Mouse (Mus musculus) A20 (cell line): ENCODE results near the gene Klk1b8.
"Not testable (repeated sequence)": the region's sequence is repeated elsewhere in the genome, so short reads cannot be mapped to it uniquely, and the experiment has no call there.

ENCODE experiments used
- DNase-seq: peaks from one replicate; pipeline ENCODE4 v3.0.0-alpha.2; 2011; ENCODE audit warnings: low read depth, low spot score

Klk1b8 gene

DNA sequence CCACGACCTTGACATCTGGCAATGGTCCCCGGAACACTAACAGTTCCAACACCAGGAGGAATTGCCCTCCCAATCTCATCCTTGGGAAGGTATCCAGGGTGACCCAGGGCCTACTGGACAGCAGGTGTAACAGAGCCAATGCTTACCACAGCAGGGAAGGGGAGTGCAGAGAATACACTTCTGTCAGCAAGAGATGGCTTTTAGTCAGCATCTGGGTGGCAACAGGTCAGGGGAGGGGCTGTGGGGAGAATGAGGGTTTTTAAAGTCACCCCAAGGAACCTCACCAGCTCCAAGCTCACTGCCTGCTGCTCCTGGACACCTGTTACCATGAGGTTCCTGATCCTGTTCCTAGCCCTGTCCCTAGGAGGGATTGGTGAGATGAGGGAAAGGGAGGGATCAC is at the start of gene Klk1b8:
Gene Klk1b8, plus strand, starts transcription at position 301 of the 400 bp plus-strand sequence.
- DNase-seq, result no peak

DNA sequence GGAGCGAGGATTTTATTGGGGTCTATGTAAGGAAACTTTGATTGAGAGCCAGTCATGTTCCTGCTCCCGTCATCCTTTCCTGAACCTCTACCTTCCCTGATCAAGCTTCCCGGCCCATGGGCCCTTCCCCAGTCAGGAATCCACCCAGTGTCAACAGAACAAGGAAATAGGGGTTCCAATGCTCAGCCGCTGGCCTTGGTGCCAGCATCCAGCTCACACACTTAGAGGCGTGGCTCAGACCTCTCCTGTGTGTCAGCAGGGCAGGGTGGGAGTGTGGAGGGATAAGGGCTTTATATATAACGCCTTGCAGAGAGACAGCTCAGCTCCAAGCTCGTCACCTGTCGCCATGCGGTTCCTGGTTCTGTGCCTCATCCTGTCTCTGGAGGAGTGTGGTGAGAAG is 35.6 kb upstream of the Klk1b8 start:
- DNase-seq, result no peak

DNA sequence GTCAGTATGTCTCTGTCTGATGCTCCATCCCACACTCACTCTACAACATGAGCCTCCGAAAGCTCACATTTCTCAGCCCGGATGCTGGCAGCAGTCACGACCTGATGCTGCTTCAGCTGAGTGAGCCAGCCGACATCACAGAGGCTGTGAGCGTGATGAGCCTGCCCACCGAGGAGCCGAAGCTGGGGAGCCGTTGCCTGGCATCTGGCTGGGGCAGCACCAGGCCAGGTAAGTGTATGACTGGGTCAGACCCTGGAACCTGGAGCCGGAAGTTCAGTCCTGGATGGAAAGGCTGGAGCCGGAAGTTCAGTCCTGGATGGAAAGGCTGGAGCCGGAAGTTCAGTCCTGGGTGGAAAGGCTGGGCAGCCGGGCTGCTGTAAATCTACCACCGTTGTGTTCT is 32.0 kb upstream of the Klk1b8 start:
- DNase-seq, result no peak

DNA sequence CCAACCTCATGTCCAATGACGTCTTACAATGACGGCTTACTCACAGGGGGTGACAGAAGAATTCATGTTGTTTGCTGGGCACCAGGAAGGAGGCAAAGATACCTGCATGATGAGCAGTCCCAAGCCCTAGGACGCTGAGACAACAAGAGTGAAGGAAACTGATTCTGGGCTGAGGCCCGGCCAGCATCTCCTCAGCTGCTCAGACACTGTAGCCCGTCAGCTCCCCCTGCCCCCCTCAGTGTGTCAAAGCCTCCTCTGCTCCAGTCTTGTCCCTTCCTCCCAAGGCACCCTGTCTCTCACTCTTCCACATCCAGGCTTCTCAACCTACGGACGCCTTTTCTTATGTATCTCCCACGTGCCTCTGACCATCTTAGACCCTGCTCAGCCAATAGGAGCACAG is 31.6 kb upstream of the Klk1b8 start:
- DNase-seq, result no peak

DNA sequence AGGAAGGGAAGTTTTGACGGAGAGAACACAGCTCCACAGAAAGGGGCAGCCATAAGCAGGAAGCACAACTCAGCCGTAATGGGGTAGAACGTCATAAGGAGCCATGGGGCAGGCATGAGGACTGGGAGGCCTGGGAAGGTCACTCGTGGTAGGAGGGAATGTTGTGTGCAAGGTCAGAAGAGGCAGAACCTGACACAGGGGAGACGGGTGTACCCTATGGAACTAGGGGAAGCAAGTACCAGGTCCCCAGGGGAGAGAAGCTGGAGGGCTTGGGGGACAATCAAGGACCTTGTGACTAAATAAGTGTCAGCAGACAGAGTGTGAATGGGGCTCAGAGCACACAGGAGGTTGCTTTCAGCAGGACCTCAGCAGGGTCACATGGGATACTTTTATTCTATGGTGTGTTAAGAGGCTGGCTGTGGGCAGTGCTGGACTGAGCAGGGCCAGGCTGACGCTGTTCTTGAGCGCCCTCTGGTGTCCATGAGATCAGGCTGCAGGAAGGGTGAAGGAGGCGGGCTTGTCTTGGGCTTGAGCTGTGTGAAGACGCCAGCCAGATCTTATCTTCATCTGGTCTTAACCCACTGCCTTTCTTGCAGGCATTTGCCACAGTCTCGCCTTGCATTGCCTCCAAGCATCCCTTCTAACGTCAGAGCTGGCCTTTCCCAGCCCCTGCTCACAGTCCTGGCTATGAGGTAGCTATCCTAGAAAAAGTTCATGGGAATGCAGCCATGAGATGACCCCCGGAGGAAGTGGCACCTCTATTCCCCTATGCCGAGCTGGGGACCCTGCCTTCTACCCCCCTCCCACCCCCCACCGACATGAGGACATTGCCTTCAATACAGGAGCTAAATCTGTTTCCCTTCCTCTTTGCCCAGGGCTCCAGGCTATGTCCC is 30.7 kb upstream of the Klk1b8 start:
- peak; percentile 84 for DNase-seq

DNA sequence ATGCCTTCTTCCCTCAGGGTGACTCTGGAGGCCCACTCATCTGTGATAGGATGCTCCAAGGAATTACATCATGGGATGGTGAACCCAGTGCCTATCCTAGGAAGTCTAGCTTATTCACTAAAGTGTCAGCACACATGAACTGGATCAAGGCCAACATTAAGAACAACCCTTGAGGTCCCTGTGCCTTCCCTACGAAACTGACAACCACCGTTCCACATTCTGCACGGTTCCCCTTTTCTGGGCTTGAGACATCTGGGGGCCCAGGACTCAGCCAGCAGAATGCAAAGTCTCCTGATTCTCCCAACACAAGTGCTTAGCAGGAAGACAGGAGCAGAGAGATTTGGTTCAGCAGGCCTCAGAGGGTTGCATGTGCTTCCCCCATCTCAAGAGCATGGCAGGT is 29.9 kb upstream of the Klk1b8 start:
- peak; percentile 46 for DNase-seq

DNA sequence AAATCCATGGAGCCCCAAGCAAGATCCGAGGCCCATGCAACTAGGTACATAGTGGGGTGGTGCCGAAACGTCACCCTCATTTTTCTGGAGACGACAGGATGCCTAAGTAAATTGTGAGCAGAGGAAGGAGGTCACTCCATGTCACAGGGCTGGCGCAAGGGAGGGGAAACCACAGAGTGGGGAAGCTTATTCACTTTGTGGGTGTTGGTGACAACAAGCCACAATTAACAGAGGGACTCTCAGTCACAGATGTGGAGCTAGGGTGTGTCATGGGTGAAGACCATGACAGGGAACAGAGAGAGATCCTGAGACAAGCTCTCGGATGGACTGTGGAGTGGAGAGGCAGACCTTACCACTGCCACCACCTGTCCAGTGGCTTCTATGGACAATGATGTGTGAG is 29.4 kb upstream of the Klk1b8 start:
- no peak for DNase-seq

DNA sequence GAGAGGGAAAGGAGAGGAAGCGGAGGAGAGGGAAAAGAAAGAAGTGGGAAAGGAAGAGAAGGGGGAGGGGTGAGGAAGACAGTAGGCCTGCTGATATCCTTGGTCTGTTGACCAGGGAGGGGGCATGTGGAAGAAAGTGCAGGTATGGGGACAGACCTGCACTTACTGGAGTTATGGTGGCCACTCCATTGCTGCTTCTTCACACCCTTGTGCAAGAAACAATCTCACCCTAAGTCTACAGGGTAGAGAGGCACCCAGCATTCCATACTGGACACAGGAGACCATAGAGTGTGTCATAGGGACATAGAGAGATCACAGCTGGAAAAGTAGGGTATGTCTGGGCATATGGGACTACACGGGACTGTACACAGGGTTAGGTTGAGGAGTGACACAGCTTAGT is 28.5 kb upstream of the Klk1b8 start:
- no peak for DNase-seq

DNA sequence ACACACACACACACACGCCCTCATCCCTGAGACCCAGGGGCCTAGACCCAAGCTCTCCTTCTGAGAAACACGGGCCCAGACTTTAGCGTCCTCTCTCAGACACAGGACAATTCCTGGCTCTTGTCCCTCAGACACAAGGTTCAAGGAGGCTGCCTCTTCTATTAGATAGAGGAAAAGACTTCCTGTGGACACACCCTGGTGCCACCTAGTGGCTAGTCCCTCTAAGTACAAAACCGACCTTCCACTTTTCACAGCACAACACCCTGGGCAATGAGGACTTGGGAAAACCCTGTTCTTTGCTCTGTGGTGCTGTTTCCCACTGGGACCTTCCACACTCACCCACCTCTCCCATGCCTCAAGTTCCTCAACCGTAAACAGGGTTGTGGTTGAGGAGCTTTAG is 24.5 kb upstream of the Klk1b8 start:
- DNase-seq, result peak; percentile 57

DNA sequence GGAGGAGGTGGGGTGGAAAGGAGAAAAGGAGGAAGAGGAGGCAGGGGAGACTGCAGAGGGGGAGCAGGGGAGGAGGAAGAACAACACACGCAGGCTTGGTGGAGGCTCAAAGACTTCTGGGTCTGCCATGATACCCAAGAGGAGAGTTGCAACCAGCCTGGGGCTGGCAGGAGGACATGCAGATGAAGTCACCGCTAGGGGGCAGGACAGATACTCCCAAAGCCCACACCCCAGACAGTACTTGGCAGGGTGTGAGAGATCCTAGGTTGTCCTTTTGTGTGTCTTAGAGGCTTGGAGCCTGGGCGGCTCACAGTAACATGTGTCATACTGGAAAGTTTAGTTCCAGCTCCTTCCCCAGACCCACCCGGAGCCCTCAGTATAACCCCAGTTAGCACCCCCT is 21.9 kb upstream of the Klk1b8 start:
- DNase-seq, result peak; percentile 71

DNA sequence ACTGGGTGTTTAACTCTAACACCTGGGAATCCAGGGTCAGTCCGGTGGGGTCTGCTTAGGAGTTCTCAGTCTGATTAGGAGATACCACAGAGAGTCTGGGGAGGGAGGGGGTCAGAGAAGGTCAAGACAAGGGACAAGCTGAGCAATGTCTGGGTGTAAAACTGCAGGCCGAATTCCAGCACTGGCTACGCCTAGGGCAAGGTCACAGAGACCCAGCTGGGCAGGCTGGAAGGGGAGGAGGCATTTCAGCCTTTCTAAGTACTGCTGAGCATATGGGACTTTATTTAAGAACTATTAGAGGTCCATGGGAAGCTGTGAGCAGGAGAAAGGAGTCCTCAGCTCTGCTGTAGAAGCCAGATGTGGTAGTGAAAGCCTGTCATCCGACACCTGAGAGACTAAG is 18.1 kb upstream of the Klk1b8 start:
- DNase-seq, result no peak

DNA sequence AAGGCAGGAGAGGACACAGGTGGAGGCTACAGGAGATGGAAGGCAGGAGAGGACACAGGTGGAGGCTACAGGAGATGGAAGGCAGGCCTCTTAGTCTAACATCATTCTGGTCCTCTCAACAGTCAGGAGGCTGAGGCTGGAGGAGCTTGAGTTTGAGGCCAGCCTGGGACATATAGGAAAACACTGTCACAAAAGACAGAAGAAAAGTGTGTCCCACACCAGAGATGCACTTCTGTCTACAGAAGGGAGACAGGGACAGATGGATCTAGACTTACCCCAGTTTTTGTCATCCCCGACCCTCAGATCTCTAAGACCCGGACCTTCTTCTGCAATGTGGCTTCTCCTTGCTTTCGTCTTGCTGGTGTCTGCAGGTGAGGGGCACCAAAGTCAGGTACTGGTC is 17.0 kb upstream of the Klk1b8 start, which contains the start of gene Klk15:
Gene Klk15, plus strand, starts transcription at position 301 of the 400 bp plus-strand sequence.
- DNase-seq, result no peak

DNA sequence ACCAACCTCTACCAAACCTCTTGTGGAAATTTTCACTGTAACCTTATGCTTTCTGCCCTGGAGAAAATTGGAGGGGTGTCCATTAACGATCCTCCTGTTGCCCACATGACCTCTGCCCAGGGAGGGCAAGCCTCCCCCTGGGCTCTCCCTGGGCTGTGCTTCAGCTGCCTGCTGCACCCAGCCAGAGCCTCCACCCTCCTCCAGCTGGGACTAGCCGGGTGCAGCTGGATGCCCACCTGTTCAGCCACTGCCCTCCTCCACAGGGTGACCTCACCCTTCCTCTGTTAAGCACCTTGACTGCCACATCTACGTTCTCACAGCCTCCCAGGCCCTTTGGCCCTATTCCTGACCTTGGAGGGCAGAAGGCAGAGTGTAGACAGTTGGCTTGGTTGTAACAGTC is 15.7 kb upstream of the Klk1b8 start:
- no peak for DNase-seq

DNA sequence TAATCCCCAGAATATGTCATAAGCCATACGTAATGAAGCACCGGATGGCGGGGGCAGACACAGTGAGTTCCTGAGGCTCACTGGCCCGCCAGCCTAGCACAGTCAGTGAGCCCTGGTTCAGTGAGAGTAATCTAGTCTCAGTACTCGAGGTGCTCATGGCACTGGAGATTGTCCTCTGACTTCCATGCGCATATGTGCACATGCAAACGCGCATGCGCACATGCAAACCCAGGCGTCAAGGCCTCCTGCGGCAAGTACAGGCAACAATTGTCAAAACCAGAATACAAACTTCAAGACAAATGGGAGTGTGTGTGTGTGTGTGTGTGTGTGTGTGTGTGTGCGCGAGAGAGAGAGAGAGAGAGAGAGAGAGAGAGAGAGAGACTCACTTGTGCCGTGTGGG is 13.9 kb upstream of the Klk1b8 start:
- DNase-seq, result no peak

DNA sequence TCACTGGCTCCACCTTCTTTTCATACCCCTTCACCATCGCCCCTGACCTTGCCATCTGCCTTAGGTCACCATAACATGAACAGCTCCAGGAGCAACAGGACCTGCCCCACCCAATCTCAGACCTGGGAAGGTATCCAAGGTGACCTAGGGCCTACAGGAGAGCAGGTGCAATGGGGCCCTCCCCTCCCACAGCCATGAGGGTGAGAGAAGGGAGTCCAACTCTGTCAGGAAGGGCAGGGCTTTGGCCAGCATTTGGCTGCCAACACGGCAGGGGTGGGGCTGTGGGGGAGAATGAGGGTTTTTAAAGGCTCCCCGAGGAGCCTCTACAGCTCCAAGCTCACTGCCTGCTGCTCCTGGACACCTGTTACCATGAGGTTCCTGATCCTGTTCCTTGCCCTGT is 8.2 kb upstream of the Klk1b8 start:
- DNase-seq, result not testable (repeated sequence)

DNA sequence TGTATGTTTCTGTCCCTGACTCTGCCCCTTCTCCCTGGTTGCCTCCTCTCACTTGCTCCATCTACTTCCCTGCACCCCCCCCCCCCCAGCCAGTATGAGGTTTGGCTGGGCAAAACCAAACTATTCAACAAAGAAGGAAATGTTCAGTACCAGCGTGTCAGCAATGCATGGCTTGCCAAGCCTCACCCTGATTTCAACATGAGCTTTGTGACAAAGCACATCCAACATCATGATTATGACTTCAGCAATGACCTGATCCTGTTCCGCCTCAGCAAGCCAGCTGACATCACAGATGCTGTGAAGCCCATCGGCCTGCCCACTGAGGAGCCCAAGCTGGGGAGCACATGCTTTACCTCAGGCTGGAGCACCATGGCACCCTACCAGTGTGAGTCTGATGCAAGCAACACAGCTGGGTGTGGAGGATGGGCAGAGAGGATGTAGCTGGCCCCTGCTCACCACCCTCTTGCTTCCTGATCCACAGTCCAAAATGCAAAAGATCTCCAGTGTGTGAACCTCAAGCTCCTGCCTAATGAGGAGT is 5.7 kb upstream of the Klk1b8 start:
- no peak for DNase-seq

DNA sequence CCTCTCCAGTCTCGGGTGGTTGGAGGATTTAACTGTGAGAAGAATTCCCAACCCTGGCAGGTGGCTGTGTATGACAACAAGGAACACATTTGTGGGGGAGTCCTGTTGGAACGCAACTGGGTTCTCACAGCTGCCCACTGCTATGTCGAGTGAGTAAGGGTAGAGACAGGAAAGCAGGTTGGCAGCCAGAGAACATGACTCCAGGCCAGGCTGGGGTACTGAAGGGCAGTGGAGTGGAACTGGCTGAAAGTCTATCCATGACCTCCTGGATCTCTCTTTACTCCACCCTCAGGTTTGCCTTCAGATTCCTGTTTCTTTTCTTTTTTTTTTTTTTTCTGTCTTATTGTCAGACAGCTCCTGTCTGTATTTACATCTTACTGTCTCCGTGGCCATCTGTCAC is 2.2 kb downstream of the Klk1b8 start:
- DNase-seq, result no peak

DNA sequence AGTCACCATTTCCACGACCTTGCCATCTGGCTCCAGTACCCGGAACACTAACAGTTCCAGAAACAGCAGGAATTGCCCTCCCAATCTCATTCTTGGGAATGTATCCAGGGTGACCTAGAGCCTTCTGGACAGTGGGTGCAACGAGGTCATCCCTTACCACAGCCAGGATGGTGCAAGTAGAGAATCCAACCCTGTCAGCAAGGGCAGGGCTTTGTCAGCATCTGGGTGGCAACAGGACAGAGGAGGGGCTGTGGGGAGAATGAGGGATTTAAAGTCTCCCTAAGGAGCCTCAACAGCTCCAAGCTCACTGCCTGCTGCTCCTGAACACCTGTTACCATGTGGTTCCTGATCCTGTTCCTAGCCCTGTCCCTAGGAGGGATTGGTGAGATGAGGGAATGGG is 16.0 kb downstream of the Klk1b8 start, which contains the start of gene Klk1b1:
Gene Klk1b1, plus strand, starts transcription at position 301 of the 400 bp plus-strand sequence.
- no peak for DNase-seq

DNA sequence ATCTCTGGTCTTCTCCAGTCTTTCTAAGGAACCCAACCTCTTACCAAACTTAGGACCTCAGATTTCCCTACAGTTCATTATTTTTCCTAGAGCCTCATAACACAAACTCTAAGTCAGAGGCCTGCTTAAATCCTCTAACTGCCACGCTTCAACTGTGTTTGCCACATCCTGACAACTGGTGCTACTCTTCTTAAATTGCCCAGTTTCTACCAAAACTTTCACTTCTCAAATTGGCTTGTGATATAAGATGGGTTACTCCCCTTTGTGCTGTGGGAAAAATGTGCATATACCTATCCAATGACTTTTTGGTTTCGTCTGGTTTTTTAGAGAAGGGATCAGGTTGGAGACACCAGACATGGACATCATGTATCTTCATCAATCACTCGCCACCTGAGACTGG is 16.6 kb downstream of the Klk1b8 start:
- DNase-seq, result peak; percentile 10

DNA sequence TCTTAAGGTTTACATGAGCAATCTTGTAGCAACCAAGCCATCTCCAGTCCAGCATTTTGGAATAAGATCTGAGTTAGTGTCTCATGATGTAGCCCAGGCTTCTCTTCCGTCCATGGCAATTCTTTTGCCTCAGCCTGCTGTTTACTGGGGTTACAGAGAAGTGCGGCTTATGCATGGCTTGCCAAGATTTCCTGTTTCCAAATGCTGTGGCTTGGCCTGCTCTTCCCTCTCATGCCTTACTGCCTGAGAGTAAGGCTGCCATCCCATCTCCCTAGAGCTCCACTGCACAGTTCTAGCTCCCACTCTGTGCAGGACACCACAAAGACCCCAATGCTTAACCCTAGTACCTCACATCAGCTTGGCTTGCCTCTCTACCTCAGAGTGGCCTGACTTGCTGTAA is 17.1 kb downstream of the Klk1b8 start:
- DNase-seq, result no peak

DNA sequence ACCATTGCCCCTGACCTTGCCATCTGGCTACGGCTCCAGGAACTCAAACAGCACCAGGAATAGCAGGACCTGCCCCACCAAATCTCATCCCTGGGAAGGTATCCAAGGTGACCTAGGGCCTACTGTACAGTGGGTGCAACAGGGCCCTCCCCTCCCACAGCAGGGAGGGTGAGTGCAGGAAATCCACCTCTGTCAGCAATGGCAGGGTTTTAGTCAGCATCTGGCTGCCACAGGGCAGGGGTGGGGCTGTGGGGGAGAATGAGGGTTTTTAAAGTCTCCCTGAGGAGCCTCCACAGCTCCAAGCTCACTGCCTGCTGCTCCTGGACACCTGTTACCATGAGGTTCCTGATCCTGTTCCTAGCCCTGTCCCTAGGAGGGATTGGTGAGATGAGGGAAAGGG is 25.3 kb downstream of the Klk1b8 start, which contains the start of gene Klk1b9:
Gene Klk1b9, plus strand, starts transcription at position 301 of the 400 bp plus-strand sequence.
- not testable (repeated sequence) for DNase-seq

DNA sequence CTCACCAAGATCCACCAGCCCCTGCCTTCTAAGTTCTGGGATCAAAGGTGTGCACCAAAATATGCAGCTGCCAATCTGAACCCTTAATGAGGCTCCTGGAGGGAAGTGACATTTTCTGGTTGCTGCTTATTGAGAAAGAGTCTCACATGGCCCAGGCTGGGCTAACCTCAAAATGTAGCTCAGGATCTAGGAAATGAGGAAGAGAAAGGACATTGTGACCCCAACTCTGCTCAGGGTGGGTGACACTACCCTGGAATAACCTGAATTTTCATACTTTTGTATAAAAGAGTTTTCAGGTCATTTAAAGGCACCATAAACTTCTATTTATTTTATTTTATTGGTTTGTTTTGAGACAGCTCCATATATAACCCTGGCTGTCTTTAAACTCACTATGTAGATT is 35.2 kb downstream of the Klk1b8 start:
- DNase-seq, result no peak

DNA sequence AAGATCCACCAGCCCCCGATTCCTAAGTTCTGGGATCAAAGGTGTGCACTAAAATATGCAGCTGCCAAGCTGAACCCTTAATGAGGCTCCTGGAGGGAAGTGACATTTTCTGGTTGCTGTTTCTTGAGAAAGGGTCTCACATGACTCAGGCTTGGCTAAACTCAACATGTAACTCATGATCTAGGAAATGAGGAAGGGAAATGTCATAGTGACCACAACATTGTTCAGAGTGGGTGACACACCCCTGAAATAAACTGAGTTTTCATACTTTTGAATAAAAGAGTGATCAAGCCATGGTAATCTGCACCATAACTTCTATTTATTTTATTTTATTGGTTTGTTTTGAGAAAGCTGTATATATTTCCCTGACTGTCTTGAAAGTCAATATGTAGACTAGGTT is 44.4 kb downstream of the Klk1b8 start:
- DNase-seq, result not testable (repeated sequence)
